Mouse (Mus musculus) MEL (cell line): ENCODE measurements around the gene Edc3. TPM values are rescaled to one million over a fixed set of nuclear protein-coding genes. Genes with fewer than 3 reads are reported as not detected.

Experiments
- DNase-seq: peaks from one replicate; pipeline ENCODE4 v3.0.0; 2011; ENCODE audit warnings: low read depth, low spot score
- H3K27ac ChIP-seq: 2 replicates; pipeline ENCODE4 v1.5.1; 2012; ENCODE audit warnings: low read depth, mild to moderate bottlenecking, control low read depth, low read length, moderate library complexity; ENCODE audit not compliant: control insufficient read depth
- H3K27me3 ChIP-seq, 2 experiments: fragments of 150-350 bp in 1 of 2; sonication (generic) in 1 of 2; 2 replicates each; pipeline ENCODE4 v1.6.1; 2012; ENCODE audit warnings: low read length in 2 of 2, mild to moderate bottlenecking in 2 of 2, improper control_type of control experiment in 1 of 2, moderate library complexity in 1 of 2; ENCODE audit not compliant: insufficient read depth in 2 of 2, control insufficient read depth in 1 of 2
- H3K36me3 ChIP-seq, 2 experiments: 2 replicates each; pipeline ENCODE4 v1.6.1; 2012 to 2014; ENCODE audit warnings: low read length in 2 of 2, improper control_type of control experiment in 1 of 2, inconsistent platforms in 1 of 2, mild to moderate bottlenecking in 1 of 2; ENCODE audit not compliant: insufficient read depth in 2 of 2, control insufficient read depth in 1 of 2
- H3K4me1 ChIP-seq, 2 experiments: fragments of 150-350 bp in 1 of 2; sonication (generic) in 1 of 2; 2 replicates each; pipeline ENCODE4 v1.6.1; 2012; ENCODE audit warnings: low read length in 2 of 2, improper control_type of control experiment in 1 of 2, mild to moderate bottlenecking in 1 of 2; ENCODE audit not compliant: insufficient read depth in 2 of 2, control insufficient read depth in 1 of 2
- H3K4me3 ChIP-seq, 2 experiments: fragments of 150-350 bp in 1 of 2; sonication (generic) in 1 of 2; 2 replicates each; pipeline ENCODE4 v1.5.1; 2012; ENCODE audit warnings: low read depth in 2 of 2, low read length in 2 of 2, mild to moderate bottlenecking in 2 of 2, moderate library complexity in 2 of 2, control low read depth in 1 of 2, improper control_type of control experiment in 1 of 2; ENCODE audit not compliant: control insufficient read depth in 1 of 2, insufficient read depth in 1 of 2
- H3K79me2 ChIP-seq: 2 replicates; pipeline ENCODE4 v1.6.1; 2012; ENCODE audit warnings: mild to moderate bottlenecking, low read length, moderate library complexity; ENCODE audit not compliant: control insufficient read depth, poor library complexity, insufficient read depth
- H3K9ac ChIP-seq: 2 replicates; pipeline ENCODE4 v1.6.1; 2012; ENCODE audit warnings: low read depth, mild to moderate bottlenecking, control low read depth, low read length, moderate library complexity; ENCODE audit not compliant: control insufficient read depth, poor library complexity, severe bottlenecking
- H3K9me3 ChIP-seq: fragments of 150-350 bp; sonication (generic); replicated peaks from 2 replicates; pipeline ENCODE4 v1.6.1; 2012; ENCODE audit warnings: mild to moderate bottlenecking, low read length, improper control_type of control experiment, moderate library complexity; ENCODE audit not compliant: insufficient read depth
- CHD1 ChIP-seq: IDR thresholded peaks from 2 replicates; pipeline ENCODE4 v1.6.1; 2012; ENCODE audit warnings: low read depth, mild to moderate bottlenecking, inconsistent platforms, low read length, improper control_type of control experiment
- CHD2 ChIP-seq: IDR thresholded peaks from 2 replicates; pipeline ENCODE4 v1.6.1; 2011; ENCODE audit warnings: low read length, improper control_type of control experiment
- HCFC1 ChIP-seq: IDR thresholded peaks from 2 replicates; pipeline ENCODE4 v1.6.1; 2012; ENCODE audit warnings: low read depth, mild to moderate bottlenecking, inconsistent platforms, low read length, improper control_type of control experiment, moderate library complexity
- JUND ChIP-seq: IDR thresholded peaks from 2 replicates; pipeline ENCODE4 v1.6.1; 2011; ENCODE audit warnings: low read depth, mild to moderate bottlenecking, improper control_type of control experiment, low read length
- KAT2A ChIP-seq: conservative IDR thresholded peaks from 2 replicates; pipeline ENCODE4 v1.6.1; 2012; ENCODE audit warnings: low read depth, low read length, improper control_type of control experiment, inconsistent platforms
- MAX ChIP-seq: IDR thresholded peaks from 2 replicates; pipeline ENCODE4 v1.6.1; 2011; ENCODE audit warnings: low read length, improper control_type of control experiment
- MEF2A ChIP-seq: IDR thresholded peaks from 2 replicates; pipeline ENCODE4 v1.6.1; 2014; ENCODE audit warnings: low read depth, mild to moderate bottlenecking, inconsistent platforms, low read length, improper control_type of control experiment; ENCODE audit not compliant: poor library complexity, insufficient replicate concordance, severe bottlenecking; ENCODE audit errors: extremely low read depth
- MYB ChIP-seq: IDR thresholded peaks from 2 replicates; pipeline ENCODE4 v1.6.1; 2011; ENCODE audit warnings: mild to moderate bottlenecking, low read depth, low read length, improper control_type of control experiment
- MYC ChIP-seq: IDR thresholded peaks from 2 replicates; pipeline ENCODE4 v1.6.1; 2011; ENCODE audit warnings: low read depth, mild to moderate bottlenecking, low read length, improper control_type of control experiment, moderate library complexity
- NELFE ChIP-seq: IDR thresholded peaks from 2 replicates; pipeline ENCODE4 v1.6.1; 2011; ENCODE audit warnings: low read depth, low read length, improper control_type of control experiment
- NRF1 ChIP-seq: IDR thresholded peaks from 2 replicates; pipeline ENCODE4 v1.6.1; 2014; ENCODE audit warnings: low read depth, mild to moderate bottlenecking, inconsistent platforms, low read length, improper control_type of control experiment, moderate library complexity; ENCODE audit not compliant: poor library complexity, insufficient read depth, severe bottlenecking
- SMC3 ChIP-seq: IDR thresholded peaks from 2 replicates; pipeline ENCODE4 v1.6.1; 2011; ENCODE audit warnings: low read depth, low read length, improper control_type of control experiment
- UBTF ChIP-seq: IDR thresholded peaks from 2 replicates; pipeline ENCODE4 v1.6.1; 2012; ENCODE audit warnings: low read depth, mild to moderate bottlenecking, inconsistent platforms, low read length, improper control_type of control experiment, moderate library complexity, borderline replicate concordance; ENCODE audit not compliant: insufficient read depth
- USF2 ChIP-seq, 2 experiments: IDR thresholded peaks; 2 replicates each; pipeline ENCODE4 v1.6.1; 2011 to 2012; ENCODE audit warnings: improper control_type of control experiment in 2 of 2, low read length in 2 of 2, borderline replicate concordance in 1 of 2, inconsistent platforms in 1 of 2, low read depth in 1 of 2, mild to moderate bottlenecking in 1 of 2; ENCODE audit not compliant: insufficient read depth in 1 of 2
- polyA plus RNA-seq, 2 experiments: library from polyadenylated mRNA; stranded (reverse) in 1 of 2; unstranded in 1 of 2; fragments of >175 nt in 1 of 2; fragments of >200 nt in 1 of 2; gene quantifications; 2 replicates each; pipeline versions ENCODE4 v1.2.1 to v1.2.4; 2012; ENCODE audit warnings: low replicate concordance in 2 of 2, low read depth in 1 of 2; ENCODE audit not compliant: insufficient read length in 2 of 2, insufficient read depth in 1 of 2, missing spikeins in 1 of 2
- total RNA-seq: library from RNA; depleted of rRNA; stranded (reverse); fragments of 300-350 nt; gene quantifications from 2 replicates; pipeline ENCODE4 v1.2.3, GENCODE M21; 2012

Edc3 gene
- total and polyA plus RNA-seq, 3 experiments, result 7.2 to 25.7 TPM; not detected in 1

DNA sequence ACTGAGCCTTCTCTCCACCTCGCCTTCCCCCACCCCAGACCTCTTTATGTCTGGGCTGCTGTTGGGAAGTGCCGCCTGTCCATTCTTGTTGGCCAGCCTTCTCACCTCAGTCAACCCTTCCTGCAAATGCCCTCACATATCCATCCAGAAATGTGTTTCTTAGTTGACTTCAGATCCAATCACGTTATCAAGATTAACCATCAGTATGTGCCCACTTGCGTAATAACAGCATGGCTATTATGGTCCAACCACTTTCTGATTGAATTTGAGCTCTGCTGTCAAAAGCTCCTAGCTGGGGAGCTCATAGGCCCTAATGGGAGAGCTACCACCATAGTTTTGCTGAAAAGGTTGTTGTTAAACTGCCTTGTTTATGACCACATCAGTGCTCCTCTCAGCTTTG, 37.3 kb upstream of the Edc3 start:
- Histone ChIP-seq H3K27ac (no peak overlapping the region), H3K36me3 (no peaks in the 10 kb centered on the region)

DNA sequence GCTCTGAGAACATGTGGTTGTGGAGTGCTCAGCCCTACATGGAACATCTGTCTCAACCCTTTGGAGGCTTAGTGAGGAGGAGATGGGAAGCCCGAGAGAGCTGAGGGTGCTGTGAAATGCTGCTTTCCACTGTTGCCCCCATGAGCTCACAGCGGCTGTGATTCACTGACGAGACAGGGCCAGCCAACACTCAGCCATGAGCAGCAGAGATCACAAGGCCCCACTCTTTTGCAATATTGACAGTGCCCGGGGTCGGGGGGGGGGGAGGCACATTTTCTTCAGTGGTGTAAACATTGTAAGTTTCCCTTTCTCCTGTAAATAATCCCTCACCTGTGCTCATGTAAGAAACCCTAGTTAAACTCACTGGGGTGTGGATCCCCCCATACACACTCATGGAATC, 36.8 kb upstream of the Edc3 start:
- peaks cover 0 to 6% of the 10 kb centered on the region in 2 experiments; a peak in 2 of 4 replicates for H3K27me3 ChIP-seq
- H3K36me3 ChIP-seq, result no peaks in the 10 kb centered on the region
- H3K9me3 ChIP-seq, result no peaks in the 10 kb centered on the region
- H3K79me2 ChIP-seq, result no peaks in the 10 kb centered on the region
- no peak for TF ChIP-seq KAT2A
- TF ChIP-seq CHD1, result no peak
- no peak for TF ChIP-seq MYB
- TF ChIP-seq UBTF, result no peak
- TF ChIP-seq JUND, result no peak
- TF ChIP-seq CHD2, result no peak
- no peak overlapping the region for H3K9ac ChIP-seq
- H3K4me3 ChIP-seq, result no peak overlapping the region
- H3K4me1 ChIP-seq, result no peaks in the 10 kb centered on the region
- H3K27ac ChIP-seq, result no peak overlapping the region
- DNase-seq, result no peak

More for the DNA sequence above, 37.3 kb upstream of the Edc3 start:
- Histone ChIP-seq H3K9ac (no peak overlapping the region), H3K27me3 (peaks cover 0 to 6% of the 10 kb centered on the region in 2 experiments; a peak in 2 of 4 replicates), H3K79me2 (no peaks in the 10 kb centered on the region), H3K9me3 (no peaks in the 10 kb centered on the region), H3K4me1 (no peaks in the 10 kb centered on the region), H3K4me3 (no peak overlapping the region)
- DNase-seq, result no peak
- no peak for TF ChIP-seq HCFC1
- TF ChIP-seq MYC, result no peak
- TF ChIP-seq MEF2A, result no peak
- TF ChIP-seq NRF1, result no peak
- no peak for TF ChIP-seq MAX
- no peak for TF ChIP-seq NELFE

DNA sequence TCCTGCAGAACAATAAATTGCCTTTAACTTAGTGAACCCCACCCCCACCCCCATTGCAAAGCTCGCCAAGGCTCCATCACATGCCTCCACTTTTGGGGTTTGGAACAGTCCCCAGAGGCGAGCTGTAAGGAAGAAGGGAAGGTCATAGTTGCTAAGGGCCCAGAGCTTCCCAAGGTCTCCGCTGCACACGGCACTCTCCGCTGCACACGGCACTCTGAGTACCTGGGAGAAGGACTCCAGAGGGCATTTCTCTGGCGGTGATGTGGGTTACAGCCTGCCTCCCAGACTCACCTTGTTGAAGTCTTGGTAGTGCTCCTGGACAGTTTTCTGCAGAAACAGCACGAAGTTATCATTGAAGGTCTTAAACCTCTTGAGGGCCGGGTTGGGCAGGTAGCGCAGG, 26.9 kb upstream of the Edc3 start:
- H3K36me3 ChIP-seq, result no peaks in the 10 kb centered on the region
- peaks cover 11 to 26% of the 10 kb centered on the region in 2 experiments for H3K27me3 ChIP-seq
- H3K27ac ChIP-seq, result no peak overlapping the region
- H3K4me3 ChIP-seq, result no peak overlapping the region
- H3K9me3 ChIP-seq, result no peaks in the 10 kb centered on the region
- TF ChIP-seq USF2 (IDR thresholded peaks at IDR 0.05; ENCODE audit: borderline replicate concordance in 1 of 2, insufficient read depth in 1 of 2, low read depth in 1 of 2, low read length in 2 of 2) (no peak), SMC3 (no peak), MAX (no peak)
- H3K4me1 ChIP-seq, result no peaks in the 10 kb centered on the region
- H3K9ac ChIP-seq, result no peak overlapping the region
- no peaks in the 10 kb centered on the region for H3K79me2 ChIP-seq
- no peak for DNase-seq
